Mouse (Mus musculus) heart, postnatal 0 days (tissue): ENCODE results near the gene Crocc. TPM values are rescaled to one million over a fixed set of nuclear protein-coding genes. Genes with fewer than 3 reads are reported as not detected.

Source experiments
- ATAC-seq: fragments of 200-750 bp; cut with Nextera tagmentation; 2 replicates; pipeline ENCODE4 v1.8.0; 2017; ENCODE audit warnings: low read depth, moderate number of reproducible peaks, moderate library complexity; ENCODE audit not compliant: insufficient read depth
- DNase-seq: peaks from one replicate; pipeline ENCODE4 v3.0.0-alpha.2; 2016; ENCODE audit warnings: low spot score
- H3K27ac ChIP-seq: fragments of 300-500 bp; sonication (generic); 2 replicates; pipeline ENCODE4 v1.5.1; 2014; ENCODE audit warnings: low read depth, mild to moderate bottlenecking
- H3K27me3 ChIP-seq: fragments of 300-500 bp; sonication (generic); 2 replicates; pipeline ENCODE4 v1.6.1; 2014; ENCODE audit warnings: low read length, mixed read lengths; ENCODE audit not compliant: control insufficient read depth, insufficient read depth
- H3K36me3 ChIP-seq: fragments of 300-500 bp; sonication (generic); replicated peaks from 2 replicates; pipeline ENCODE4 v1.6.1; 2014; ENCODE audit warnings: low read length, mixed read lengths; ENCODE audit not compliant: control insufficient read depth, insufficient read depth
- H3K4me1 ChIP-seq: fragments of 300-500 bp; sonication (generic); 2 replicates; pipeline ENCODE4 v1.6.1; 2014; ENCODE audit warnings: antibody characterized with exemption; ENCODE audit not compliant: control insufficient read depth, insufficient read depth
- H3K4me2 ChIP-seq: fragments of 300-500 bp; sonication (generic); 2 replicates; pipeline ENCODE4 v1.6.1; 2014; ENCODE audit warnings: low read depth, mild to moderate bottlenecking, low read length, moderate library complexity
- H3K4me3 ChIP-seq: fragments of 300-500 bp; sonication (generic); 2 replicates; pipeline ENCODE4 v1.5.1; 2014; ENCODE audit warnings: low read depth, low read length
- H3K9ac ChIP-seq: fragments of 300-500 bp; sonication (generic); replicated peaks from 2 replicates; pipeline ENCODE4 v1.6.1; 2014; ENCODE audit warnings: low read depth, low read length, mixed read lengths
- H3K9me3 ChIP-seq: fragments of 300-500 bp; sonication (generic); replicated peaks from 2 replicates; pipeline ENCODE4 v1.6.1; 2016; ENCODE audit warnings: low read length; ENCODE audit not compliant: control insufficient read depth
- CTCF ChIP-seq: IDR thresholded peaks from 2 replicates; pipeline ENCODE4 v1.5.1; 2016; ENCODE audit warnings: antibody characterized with exemption, control low read depth, low read depth
- EP300 ChIP-seq: IDR thresholded peaks from 2 replicates; pipeline ENCODE4 v1.6.1; 2016; ENCODE audit warnings: antibody characterized with exemption, low read depth
- WGBS: fragments of 180-500 bp; shearing (Covaris S2); extraction: QIAGEN DNeasy Blood & Tissue Kit; methylation state at CpG from one replicate; pipeline ENCODE4 v1.1.7; 2014; 5-methylcytosine and 5-hydroxymethylcytosine counted together
- polyA plus RNA-seq: library from polyadenylated mRNA; unstranded; fragments of >200 nt; fragmentation: Nextera tagmentation; extraction: Ambion mirVana; gene quantifications from 2 replicates; pipeline ENCODE4 v1.2.1, GENCODE M21; 2015
- total RNA-seq: library from RNA; depleted of rRNA; stranded (reverse); fragments of >200 nt; gene quantifications from 2 replicates; pipeline ENCODE4 v1.2.3, GENCODE M21; 2014; ENCODE audit warnings: low replicate concordance

The Crocc gene
- total and polyA plus RNA-seq, 2 experiments from 2014 or later: 1.8 to 4.9 TPM

- Histone ChIP-seq H3K9ac (no peak overlapping the region), H3K9me3 (no peaks in the 10 kb centered on the region), H3K4me1 (peaks cover 24% of the 10 kb centered on the region), H3K36me3 (peaks cover 62% of the 10 kb centered on the region), H3K27ac (peak overlapping the region; percentile 37; the same call in 1 of the 2 replicates), H3K4me3 (no peak overlapping the region), H3K4me2 (no peak overlapping the region), H3K27me3 (no peaks in the 10 kb centered on the region)
- DNase-seq: peak; percentile 15
- TF ChIP-seq CTCF: no peak
- no peak for TF ChIP-seq EP300
- WGBS: 63% methylated on average over 12 of the region's 12 CpGs
- ATAC-seq: 0 out of 2 replicates have a peak, but pooled peaks have one; percentile 8
Measured at GRCm38 (mm10) chr4:141066709-141067515, 6.6 kb upstream of the Crocc start.

DNA sequence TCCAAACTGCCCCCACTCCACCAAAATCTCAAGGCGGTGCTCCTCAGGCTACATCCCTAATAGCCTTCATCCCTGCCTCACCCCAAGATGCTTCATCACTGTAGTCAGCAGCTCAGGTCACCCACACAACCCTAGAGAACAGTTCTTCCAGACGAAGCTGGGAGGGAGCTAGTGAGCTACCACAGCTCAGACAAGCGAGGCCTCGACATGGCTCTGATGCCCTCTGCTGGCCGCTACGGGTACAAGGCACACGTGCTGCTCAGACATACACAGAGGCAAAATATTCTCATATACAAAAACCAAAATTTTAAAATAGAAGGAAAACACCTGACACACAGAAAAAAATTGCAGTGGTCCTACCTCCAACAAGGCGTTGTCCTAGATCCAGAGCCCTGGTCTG is 4.8 kb upstream of the Crocc start:
- 9% methylated on average over 8 of the region's 8 CpGs for WGBS
- no peaks in the 10 kb centered on the region for H3K9me3 ChIP-seq
- H3K4me3 ChIP-seq: no peak overlapping the region
- ATAC-seq: peak; percentile 25; the same call in 1 of the 2 replicates
- no peaks in the 10 kb centered on the region for H3K27me3 ChIP-seq
- no peak overlapping the region for H3K27ac ChIP-seq
- H3K4me1 ChIP-seq: peaks cover 29% of the 10 kb centered on the region
- DNase-seq: peak; percentile 92
- no peak overlapping the region for H3K4me2 ChIP-seq
- peaks cover 44% of the 10 kb centered on the region for H3K36me3 ChIP-seq
- H3K9ac ChIP-seq: no peak overlapping the region
- TF ChIP-seq EP300 (no peak), CTCF (peak; percentile 99)

GRCm38 (mm10) chr4:141064104-141064659 is 3.8 kb upstream of the Crocc start:
- Histone ChIP-seq H3K27ac (no peak overlapping the region), H3K27me3 (no peaks in the 10 kb centered on the region), H3K36me3 (peaks cover 36% of the 10 kb centered on the region), H3K4me3 (no peak overlapping the region), H3K4me2 (no peak overlapping the region), H3K9me3 (no peaks in the 10 kb centered on the region), H3K4me1 (peaks cover 29% of the 10 kb centered on the region), H3K9ac (no peak overlapping the region)
- ATAC-seq (no peak), DNase-seq (no peak)
- TF ChIP-seq CTCF (no peak), EP300 (no peak)
- WGBS: 68% methylated on average over 4 of the region's 4 CpGs

DNA sequence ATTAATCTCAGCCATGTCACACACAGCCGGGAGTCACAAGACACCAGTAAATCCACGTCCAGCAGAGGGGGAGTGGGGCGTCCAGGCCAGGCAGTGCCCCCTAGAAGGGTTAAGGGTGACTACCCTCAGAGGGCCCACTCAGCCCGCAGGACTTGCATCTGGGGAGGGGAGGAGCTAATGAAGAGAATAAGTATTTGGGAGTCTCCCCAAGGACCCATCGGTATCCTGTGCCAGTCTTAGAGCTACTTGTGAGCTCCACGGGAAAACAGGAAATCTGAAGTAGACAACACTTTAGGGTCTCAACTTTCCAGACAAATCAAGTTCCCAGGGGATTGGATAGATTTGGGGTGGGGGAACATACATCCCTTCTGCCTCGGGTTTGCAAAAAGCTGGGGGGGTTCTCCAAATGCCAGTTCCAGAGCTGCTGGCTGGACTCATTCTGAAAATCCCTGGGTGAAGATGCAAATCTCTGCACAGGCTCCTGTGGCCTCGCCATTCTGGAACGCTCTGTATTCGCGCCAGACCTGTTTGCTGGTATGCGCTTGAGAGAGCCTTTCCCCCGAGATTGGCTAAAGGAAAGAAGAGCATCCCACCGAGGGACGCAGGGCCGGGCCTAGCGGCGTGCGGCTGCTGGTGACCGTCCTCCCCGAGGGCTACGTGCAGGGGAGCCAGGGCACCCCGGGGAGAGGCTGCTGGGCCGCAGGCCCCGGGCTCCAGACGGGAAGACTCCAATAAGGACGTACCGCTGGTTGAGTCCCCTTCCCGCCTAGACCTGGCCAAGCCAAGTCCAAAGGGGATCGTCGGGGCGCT is 529 bp downstream of the Crocc start:
- no peaks in the 10 kb centered on the region for H3K27me3 ChIP-seq
- H3K4me3 ChIP-seq: peak overlapping the region; percentile 57
- WGBS: 4% methylated on average over 29 of the region's 32 CpGs
- peaks cover 5% of the 10 kb centered on the region; the same call in 1 of the 2 replicates for H3K4me1 ChIP-seq
- peak overlapping the region; percentile 79 for H3K27ac ChIP-seq
- 0 out of 2 replicates have a peak, but pooled peaks cover 4% of the 10 kb centered on the region for H3K36me3 ChIP-seq
- H3K9me3 ChIP-seq: no peaks in the 10 kb centered on the region
- no peak for TF ChIP-seq CTCF
- TF ChIP-seq EP300: no peak
- ATAC-seq: peak; percentile 19; the same call in 1 of the 2 replicates
- H3K9ac ChIP-seq: peak overlapping the region; percentile 61
- DNase-seq: no peak
- peak overlapping the region; percentile 87 for H3K4me2 ChIP-seq

DNA sequence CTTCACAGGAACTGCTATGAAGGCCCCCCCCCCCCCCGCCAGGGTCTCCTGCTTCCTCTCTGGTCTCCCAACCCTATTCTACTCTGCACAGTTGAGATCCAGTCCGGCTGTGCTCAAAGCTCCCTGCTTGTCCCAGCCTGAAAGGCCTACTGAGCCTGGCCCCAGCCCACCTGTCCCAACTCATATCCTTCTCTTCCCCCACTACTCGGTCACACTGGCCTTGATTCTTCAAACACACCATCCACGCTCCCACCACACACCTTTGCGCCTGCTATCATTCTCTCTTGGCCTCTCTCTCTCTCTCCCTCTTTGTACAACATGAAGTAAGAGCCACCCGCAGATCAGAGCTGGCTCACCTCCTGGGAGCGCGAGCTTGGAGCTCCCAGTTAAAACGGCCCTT is 1.5 kb downstream of the Crocc start:
- H3K27ac ChIP-seq: no peak overlapping the region
- no peak overlapping the region for H3K9ac ChIP-seq
- H3K27me3 ChIP-seq: no peaks in the 10 kb centered on the region
- TF ChIP-seq EP300 (no peak), CTCF (no peak)
- H3K4me2 ChIP-seq: no peak overlapping the region
- ATAC-seq (no peak), DNase-seq (no peak)
- no peaks in the 10 kb centered on the region for H3K9me3 ChIP-seq
- 72% methylated on average over 9 of the region's 9 CpGs for WGBS
- no peak overlapping the region for H3K4me3 ChIP-seq
- peaks cover 5% of the 10 kb centered on the region; the same call in 1 of the 2 replicates for H3K4me1 ChIP-seq
- peaks cover 8% of the 10 kb centered on the region; the same call in 1 of the 2 replicates for H3K36me3 ChIP-seq
